ENCODE assay signal across 25 mouse cellular contexts in the genomic region with DNA sequence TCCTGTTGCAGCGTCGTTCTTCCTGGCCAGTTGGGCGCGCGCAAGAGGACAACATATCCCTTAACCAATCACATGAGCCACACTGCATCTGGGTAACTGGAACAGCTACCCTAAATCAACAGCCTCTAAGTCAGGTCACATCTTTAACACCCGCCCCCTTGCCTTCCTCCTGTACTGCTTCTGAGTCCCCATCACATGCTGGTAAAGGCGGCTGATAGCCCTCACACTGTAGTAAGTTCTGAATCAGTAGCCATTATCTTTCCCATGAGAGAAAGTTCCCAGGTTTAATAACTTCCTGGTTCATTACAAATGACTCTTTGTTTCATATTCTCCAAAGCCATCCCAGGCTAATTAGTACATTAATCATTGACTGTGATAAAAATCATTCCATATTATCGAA.
"Had no signal": no experiment of that assay in that cellular context is flagged by ENCODE, and none has a peak within 500 bp of the region (broad histone marks: within the 10 kb centered on the region; RNA-seq: fewer than 3 reads in every experiment).

No protein-coding gene starts in this region.

- H3K27ac ChIP-seq: gastrocnemius, adult 2 months; heart, embryonic 10.5 days; hindbrain, embryonic 10.5 days; hindbrain, embryonic 12.5 days; hindbrain, embryonic 15.5 days; intestine, embryonic 15.5 days; layer of hippocampus, adult 2 months; left cerebral cortex, adult 2 months; limb, embryonic 10.5 days; limb, embryonic 12.5 days had no signal

- H3K4me2 ChIP-seq: heart, embryonic 12.5 days; hindbrain, embryonic 12.5 days; hindbrain, embryonic 15.5 days; intestine, embryonic 15.5 days; limb, embryonic 12.5 days had no signal

- H3K4me1 ChIP-seq: heart, embryonic 10.5 days; heart, embryonic 12.5 days; hindbrain, embryonic 10.5 days; hindbrain, embryonic 15.5 days; intestine, embryonic 15.5 days had no signal

- H3K9me3 ChIP-seq: heart, embryonic 10.5 days; heart, embryonic 12.5 days; hindbrain, embryonic 10.5 days; hindbrain, embryonic 12.5 days; hindbrain, embryonic 15.5 days; intestine, embryonic 15.5 days; limb, embryonic 10.5 days; limb, embryonic 12.5 days had no signal

- DNase-seq: gastrocnemius, adult 2 months; gastrocnemius, postnatal 10 days; gastrocnemius, postnatal 25 days; heart, adult 18-20 months; heart, postnatal 10 days; heart, postnatal 4 days; kidney, adult 18-20 months; kidney, adult 9 months; kidney, postnatal 10 days; kidney, postnatal 25 days; kidney, postnatal 4 days; liver had no signal

- H3K9ac ChIP-seq: heart, embryonic 12.5 days; hindbrain, embryonic 12.5 days; hindbrain, embryonic 15.5 days; intestine, embryonic 15.5 days; limb, embryonic 12.5 days had no signal

- ATAC-seq: forebrain, embryonic 16.5 days; inflammation-experienced regulatory T-cells, adult 6 months; intestine, embryonic 15.5 days; intestine, postnatal 0 days had no signal

- H3K4me3 ChIP-seq: gastrocnemius, adult 2 months; heart, embryonic 10.5 days; heart, embryonic 12.5 days; hindbrain, embryonic 10.5 days; hindbrain, embryonic 12.5 days; hindbrain, embryonic 15.5 days; intestine, embryonic 15.5 days; layer of hippocampus, adult 2 months; left cerebral cortex, adult 2 months; limb, embryonic 10.5 days; limb, embryonic 12.5 days had no signal

- H3K27me3 ChIP-seq: heart, embryonic 12.5 days; hindbrain, embryonic 12.5 days; hindbrain, embryonic 15.5 days; intestine, embryonic 15.5 days; limb, embryonic 12.5 days had no signal

- H3K36me3 ChIP-seq: heart, embryonic 10.5 days; heart, embryonic 12.5 days; hindbrain, embryonic 10.5 days; hindbrain, embryonic 12.5 days; hindbrain, embryonic 15.5 days; intestine, embryonic 15.5 days; limb, embryonic 10.5 days; limb, embryonic 12.5 days had no signal
